Mouse (Mus musculus): ENCODE data around the gene Inpp5d.

The Inpp5d gene

DNA sequence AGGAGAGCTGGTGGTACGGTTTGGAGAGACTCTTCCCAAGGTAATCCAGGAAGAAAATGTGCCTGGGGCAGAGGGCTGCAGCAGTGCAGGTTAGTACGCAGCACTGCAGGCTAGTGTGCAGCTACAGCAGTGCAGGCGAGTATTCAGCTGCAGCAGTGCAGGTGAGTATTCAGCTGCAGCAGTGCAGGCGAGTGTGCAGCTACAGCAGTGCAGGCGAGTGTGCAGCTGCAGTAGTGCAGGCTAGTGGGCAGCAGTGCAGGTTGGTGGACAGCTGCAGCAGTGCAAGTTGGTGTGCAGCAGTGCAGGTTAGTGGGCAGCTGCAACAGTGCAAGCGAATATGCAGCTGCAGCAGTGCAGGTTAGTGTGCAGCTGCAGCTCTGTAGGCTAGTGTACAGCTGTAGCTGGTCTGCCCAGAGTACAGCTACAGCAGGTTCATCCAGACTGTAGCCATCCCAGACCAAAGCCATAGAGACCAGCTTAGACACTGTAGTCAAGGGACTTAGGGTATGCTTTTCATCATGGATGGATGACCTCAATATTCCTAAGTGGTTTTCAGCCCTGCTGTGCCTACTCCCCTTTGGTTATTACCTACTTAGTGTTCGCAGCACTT lies 89.7 kb downstream of the Inpp5d start:
- no peak for DNase-seq

GRCm38 (mm10) chr1:87711938-87712613 lies 92.0 kb downstream of the Inpp5d start:
- DNase-seq: peak; percentile 72

DNA sequence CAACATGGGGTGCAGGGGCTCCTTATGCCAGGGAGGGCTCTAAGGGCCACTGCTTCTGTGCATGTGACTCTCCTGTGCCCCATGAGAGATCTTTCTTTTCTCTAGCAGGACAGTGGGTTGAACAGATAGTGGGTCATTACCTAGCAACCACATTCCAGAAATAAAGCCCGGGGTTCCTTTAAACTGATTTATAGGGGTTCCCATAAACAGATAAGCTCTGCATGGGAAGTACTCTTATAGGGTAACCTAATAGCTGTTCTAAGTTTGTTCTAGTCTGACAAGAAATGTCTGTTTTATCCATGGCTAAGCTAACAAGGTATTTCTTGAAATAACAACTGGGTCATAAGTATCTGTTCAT lies 92.5 kb downstream of the Inpp5d start:
- no peak for DNase-seq

- peak; percentile 47 for DNase-seq
These were observed 101.3 kb downstream of the Inpp5d start for GRCm38 (mm10) chr1:87721382-87721781.

GRCm38 (mm10) chr1:87722081-87722480 lies 102.0 kb downstream of the Inpp5d start:
- DNase-seq: no peak

- no peak for DNase-seq
These were observed 103.2 kb downstream of the Inpp5d start for GRCm38 (mm10) chr1:87723351-87723750.

DNA sequence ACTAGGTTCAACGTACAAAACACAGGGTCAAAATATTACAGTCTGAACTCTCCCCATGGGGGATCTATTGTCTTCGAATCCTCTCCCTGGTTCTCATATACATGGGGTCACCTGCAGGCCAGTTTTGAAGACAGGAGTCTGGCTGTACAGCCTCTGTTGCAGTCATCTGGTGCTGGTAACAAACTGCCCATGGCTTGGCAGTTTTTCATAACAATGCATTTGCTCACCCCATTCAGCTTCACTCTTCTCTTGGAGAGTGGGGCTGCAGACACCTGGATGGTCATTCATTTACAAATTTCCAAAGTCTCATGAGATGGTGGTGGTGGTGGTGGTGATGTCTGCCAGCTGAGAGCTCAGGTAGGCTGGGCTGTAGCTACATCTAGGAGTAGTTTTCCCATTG lies 109.0 kb downstream of the Inpp5d start:
- DNase-seq: no peak

DNA sequence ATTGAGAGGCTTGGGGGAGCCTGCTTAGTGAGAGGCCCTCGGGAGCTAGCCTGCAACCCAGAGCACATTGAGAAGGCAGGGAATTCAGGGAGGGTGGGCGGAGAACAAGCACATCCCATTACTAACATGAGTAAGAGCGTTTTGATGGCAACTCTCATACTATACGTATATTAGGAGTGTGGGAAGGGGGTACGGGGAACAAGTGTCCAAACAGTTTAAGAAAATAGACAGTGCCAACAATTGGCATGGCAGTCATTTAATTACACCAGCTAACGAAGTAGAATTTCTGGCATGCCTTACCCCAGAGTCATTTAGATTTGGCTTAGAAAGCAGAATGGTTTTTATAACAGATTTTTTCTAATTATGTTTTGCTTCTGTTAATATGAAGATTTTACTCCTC lies 109.7 kb downstream of the Inpp5d start:
- DNase-seq: no peak

DNA sequence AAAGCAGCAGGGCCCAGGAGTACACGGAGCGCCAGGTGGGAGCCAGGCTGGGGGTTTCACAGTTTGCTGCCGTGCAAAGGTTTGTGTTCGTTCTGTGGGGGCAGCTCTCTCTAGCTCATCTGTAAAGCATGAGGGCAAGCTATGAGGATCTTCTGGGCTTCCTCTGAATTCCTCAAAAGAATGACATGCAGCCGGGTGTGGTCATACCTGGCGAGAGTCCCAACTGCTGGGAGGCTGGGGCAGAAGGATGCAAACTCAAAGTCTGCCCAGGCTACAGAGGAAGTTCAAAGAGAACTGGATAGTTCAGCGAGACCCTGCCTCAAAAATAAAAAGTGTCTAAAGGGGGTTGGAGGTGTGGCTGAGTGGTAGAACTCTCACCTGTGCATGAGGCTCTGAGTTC lies 110.2 kb downstream of the Inpp5d start:
- DNase-seq: no peak

DNA sequence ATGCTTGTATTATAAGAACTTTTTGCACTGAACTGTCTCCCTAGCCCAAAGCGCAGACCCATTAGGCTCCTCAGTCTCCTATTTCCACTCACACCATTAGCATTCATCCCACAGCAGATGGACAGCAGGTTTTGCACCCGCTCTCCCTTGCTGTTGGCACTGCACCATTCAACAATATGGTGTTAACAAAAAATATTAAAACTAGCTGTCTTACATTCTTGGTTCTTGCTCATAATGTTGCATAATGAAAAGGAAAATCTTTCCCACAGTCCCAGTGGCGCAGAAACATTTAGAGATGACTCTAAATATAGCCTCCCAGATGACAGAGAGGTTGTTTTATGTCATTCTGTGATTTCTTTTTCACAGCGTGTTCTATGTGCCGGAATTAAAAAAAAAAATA lies 113.1 kb downstream of the Inpp5d start:
- DNase-seq: no peak

GRCm38 (mm10) chr1:87734153-87734552 lies 114.0 kb downstream of the Inpp5d start:
- no peak for DNase-seq

- no peak for DNase-seq
These were observed 120.6 kb downstream of the Inpp5d start for GRCm38 (mm10) chr1:87740584-87741290.

GRCm38 (mm10) chr1:87749360-87749973 lies 129.4 kb downstream of the Inpp5d start:
- DNase-seq: no peak

DNA sequence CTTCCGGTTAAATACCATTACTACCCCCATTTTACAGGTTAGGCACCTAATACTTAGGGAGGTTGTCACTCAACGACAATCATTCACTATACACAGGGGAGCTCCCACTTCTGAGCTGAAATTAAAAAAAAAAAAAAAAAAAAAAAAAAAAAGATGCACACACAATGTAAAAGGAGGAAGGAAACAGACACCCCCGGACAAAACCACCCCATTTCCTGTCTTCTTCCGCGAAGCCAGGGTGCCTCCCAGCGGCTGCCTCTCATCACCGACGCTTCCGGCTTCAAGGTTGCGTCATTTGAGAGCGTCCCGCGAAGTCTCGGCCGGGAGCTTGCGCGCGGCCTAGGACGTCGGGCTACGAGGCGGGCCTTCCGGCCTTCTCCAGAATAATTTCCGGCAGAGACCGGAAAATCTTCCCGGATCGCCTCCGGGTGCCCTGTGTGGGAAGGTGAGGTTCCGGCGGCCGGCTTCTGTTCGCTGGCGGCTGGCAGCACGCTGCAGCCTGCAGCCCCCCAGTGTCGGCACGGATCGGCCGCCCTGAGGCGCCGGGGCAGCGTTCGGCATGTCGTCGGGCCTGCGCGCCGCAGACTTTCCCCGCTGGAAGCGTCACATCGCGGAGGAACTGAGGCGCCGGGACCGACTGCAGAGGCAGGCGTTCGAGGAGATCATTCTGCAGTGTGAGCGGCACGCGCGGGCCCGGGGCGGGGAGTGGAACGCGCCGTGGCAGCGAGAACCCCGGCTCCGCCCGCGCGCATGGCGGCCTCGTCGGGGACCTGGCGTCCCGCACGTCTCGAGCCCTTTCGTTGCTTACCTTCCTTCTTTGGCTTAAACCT lies 135.7 kb downstream of the Inpp5d start, which contains the start of gene Atg16l1:
TSS of gene Atg16l1 (plus strand) at position 230 of the 830 bp plus-strand sequence.
- DNase-seq: peak; percentile 95

GRCm38 (mm10) chr1:87763821-87764220 lies 143.7 kb downstream of the Inpp5d start:
- no peak for DNase-seq

DNA sequence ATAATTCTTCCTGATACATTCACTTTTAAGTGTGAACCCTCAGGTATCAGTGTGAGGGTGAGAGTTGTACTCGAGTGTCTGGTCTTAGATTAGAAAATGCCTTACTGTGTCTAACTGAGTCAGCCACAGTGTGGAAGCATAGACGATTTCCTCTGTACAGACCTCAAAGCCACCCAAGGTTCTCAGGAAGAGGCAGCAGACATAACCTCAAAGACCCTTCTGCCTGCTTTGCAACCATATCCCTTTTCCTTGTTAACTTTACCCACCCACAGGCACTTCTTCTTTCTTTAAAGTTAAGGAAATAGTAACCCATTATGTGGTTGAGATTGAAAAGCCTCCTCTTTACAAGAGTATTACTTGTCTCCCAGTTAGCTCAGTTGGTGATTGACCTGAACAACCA lies 145.6 kb downstream of the Inpp5d start:
- DNase-seq: no peak

GRCm38 (mm10) chr1:87766233-87766632 lies 146.1 kb downstream of the Inpp5d start:
- DNase-seq: peak; percentile 39

DNA sequence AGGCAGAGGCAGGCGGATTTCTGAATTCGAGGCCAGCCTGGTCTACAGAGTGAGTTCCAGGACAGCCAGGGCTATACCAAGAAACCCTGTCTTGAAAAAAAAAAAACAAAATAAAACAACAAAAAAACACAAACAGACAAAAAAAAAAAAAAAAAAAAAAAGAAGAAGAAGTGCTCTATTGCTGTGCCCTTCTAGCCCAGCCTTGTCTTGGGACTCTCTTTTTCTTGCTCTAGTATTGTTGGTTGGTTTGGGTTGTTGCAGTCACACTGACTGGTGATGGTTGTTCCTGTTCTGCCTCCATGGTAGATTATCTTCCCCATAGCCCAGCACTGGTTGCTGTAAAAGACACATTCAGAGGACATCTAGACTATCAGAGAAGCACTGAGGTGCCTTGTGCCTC lies 149.2 kb downstream of the Inpp5d start:
- no peak for DNase-seq

Data from liver (tissue).